Mouse (Mus musculus) hindbrain, embryonic 14.5 days (tissue): Measurements from ENCODE around the gene Bub3. TPM values are rescaled to one million over a fixed set of nuclear protein-coding genes. Genes with fewer than 3 reads are reported as not detected.

Experiments
- ATAC-seq: fragments of 200-750 bp; cut with Nextera tagmentation; 2 replicates; pipeline ENCODE4 v1.8.0; 2017; ENCODE audit warnings: moderate number of reproducible peaks, mild to moderate bottlenecking, moderate TSS enrichment, moderate library complexity; ENCODE audit not compliant: low FRiP score
- DNase-seq: peaks from one replicate; pipeline ENCODE4 v3.0.0-alpha.2; 2015; ENCODE audit warnings: low spot score
- H3K27ac ChIP-seq: fragments of 300-500 bp; sonication (generic); 2 replicates; pipeline ENCODE4 v1.5.1; 2014; ENCODE audit warnings: mild to moderate bottlenecking, moderate library complexity
- H3K27me3 ChIP-seq: fragments of 300-500 bp; sonication (generic); 2 replicates; pipeline ENCODE4 v1.6.1; 2014; ENCODE audit warnings: mild to moderate bottlenecking, low read length, mixed read lengths; ENCODE audit not compliant: control insufficient read depth, insufficient read depth
- H3K36me3 ChIP-seq: fragments of 300-500 bp; sonication (generic); replicated peaks from 2 replicates; pipeline ENCODE4 v1.6.1; 2014; ENCODE audit not compliant: control insufficient read depth, insufficient read depth
- H3K4me1 ChIP-seq: fragments of 300-500 bp; sonication (generic); replicated peaks from 2 replicates; pipeline ENCODE4 v1.6.1; 2014; ENCODE audit warnings: antibody characterized with exemption, low read length, mixed read lengths; ENCODE audit not compliant: control insufficient read depth, insufficient read depth
- H3K4me2 ChIP-seq: fragments of 300-500 bp; sonication (generic); replicated peaks from 2 replicates; pipeline ENCODE4 v1.6.1; 2014; ENCODE audit warnings: mild to moderate bottlenecking, moderate library complexity
- H3K4me3 ChIP-seq: fragments of 300-500 bp; sonication (generic); replicated peaks from 2 replicates; pipeline ENCODE4 v1.5.1; 2014; ENCODE audit warnings: mild to moderate bottlenecking, low read length
- H3K9ac ChIP-seq: fragments of 300-500 bp; sonication (generic); 2 replicates; pipeline ENCODE4 v1.6.1; 2014
- H3K9me3 ChIP-seq: fragments of 300-500 bp; sonication (generic); 2 replicates; pipeline ENCODE4 v1.6.1; 2016; ENCODE audit warnings: low read length; ENCODE audit not compliant: control insufficient read depth
- WGBS: fragments of 180-500 bp; shearing (Covaris S2); extraction: QIAGEN DNeasy Blood & Tissue Kit; methylation state at CpG from one replicate; pipeline ENCODE4 v1.1.7; 2014; 5-methylcytosine and 5-hydroxymethylcytosine counted together
- polyA plus RNA-seq: library from polyadenylated mRNA; unstranded; fragments of >200 nt; fragmentation: Nextera tagmentation; extraction: Ambion mirVana; gene quantifications from 2 replicates; pipeline ENCODE4 v1.2.1, GENCODE M21; 2014

Gene Bub3
- 157 and 158 TPM in 2 replicates for polyA plus RNA-seq

GRCm38 (mm10) chr7:131559986-131560696 is at the start of gene Bub3:
TSS of gene Bub3 (plus strand) at chr7:131560222.
- Histone ChIP-seq H3K27ac (peak within 1 kb of the TSS; percentile 86), H3K4me3 (peak within 1 kb of the TSS; percentile 54), H3K9me3 (no peaks in the 10 kb centered on the region), H3K36me3 (peaks cover 30% of the 10 kb centered on the region), H3K4me1 (peaks cover 9% of the 10 kb centered on the region), H3K9ac (peak within 1 kb of the TSS; percentile 71), H3K4me2 (peak within 1 kb of the TSS; percentile 65), H3K27me3 (peaks cover 41% of the 10 kb centered on the region)
- 1% methylated on average over 46 of the region's 51 CpGs for WGBS
- ATAC-seq: peak; percentile 94
- peak; percentile 93 for DNase-seq

- Histone ChIP-seq H3K4me3 (no peak overlapping the region), H3K4me1 (peaks cover 9% of the 10 kb centered on the region), H3K9ac (no peak overlapping the region), H3K4me2 (0 out of 2 replicates have a peak overlapping the region, but pooled peaks have one; percentile 17), H3K27me3 (peaks cover 81% of the 10 kb centered on the region), H3K9me3 (no peaks in the 10 kb centered on the region), H3K27ac (no peak overlapping the region), H3K36me3 (no peaks in the 10 kb centered on the region)
- DNase-seq (peak; percentile 92), ATAC-seq (peak; percentile 60; the same call in 1 of the 2 replicates)
- under 1% methylated on average over 7 of the region's 7 CpGs for WGBS
These were observed 20.0 kb upstream of the Bub3 start for GRCm38 (mm10) chr7:131539979-131540378.

- WGBS: under 1% methylated on average over 41 of the region's 41 CpGs
These were observed 18.6 kb upstream of the Bub3 start for GRCm38 (mm10) chr7:131541184-131542114.

GRCm38 (mm10) chr7:131542115-131542871 is 17.7 kb upstream of the Bub3 start, which contains the start of gene Hmx3:
TSS of gene Hmx3 (plus strand) at chr7:131542867.
- Histone ChIP-seq H3K27ac (peak within 1 kb of the TSS; percentile 54), H3K27me3 (peaks cover 95% of the 10 kb centered on the region), H3K36me3 (no peaks in the 10 kb centered on the region), H3K9me3 (no peaks in the 10 kb centered on the region), H3K4me2 (peak within 1 kb of the TSS; percentile 49), H3K9ac (peak within 1 kb of the TSS; percentile 31; the same call in 1 of the 2 replicates), H3K4me3 (peak within 1 kb of the TSS; percentile 25), H3K4me1 (peaks cover 9% of the 10 kb centered on the region)
- WGBS: under 1% methylated on average over 57 of the region's 65 CpGs
- DNase-seq (peak; percentile 36), ATAC-seq (no peak)

More at GRCm38 (mm10) chr7:131541184-131542114, 18.6 kb upstream of the Bub3 start:
- Histone ChIP-seq H3K9me3 (no peaks in the 10 kb centered on the region), H3K4me2 (peak overlapping the region; percentile 49), H3K36me3 (no peaks in the 10 kb centered on the region), H3K27ac (no peak overlapping the region), H3K4me1 (peaks cover 9% of the 10 kb centered on the region), H3K9ac (peak overlapping the region; percentile 31; the same call in 1 of the 2 replicates), H3K27me3 (peaks cover 95% of the 10 kb centered on the region), H3K4me3 (peak overlapping the region; percentile 25)
- ATAC-seq (no peak), DNase-seq (no peak)

GRCm38 (mm10) chr7:131542872-131543622 is 17.0 kb upstream of the Bub3 start:
- Histone ChIP-seq H3K27ac (peak overlapping the region; percentile 54), H3K9ac (peak overlapping the region; percentile 31; the same call in 1 of the 2 replicates), H3K36me3 (no peaks in the 10 kb centered on the region), H3K4me1 (peaks cover 9% of the 10 kb centered on the region), H3K9me3 (no peaks in the 10 kb centered on the region), H3K27me3 (peaks cover 95% of the 10 kb centered on the region), H3K4me2 (peak overlapping the region; percentile 49), H3K4me3 (peak overlapping the region; percentile 25)
- DNase-seq (no peak), ATAC-seq (no peak)
- WGBS: 1% methylated on average over 59 of the region's 71 CpGs

- Histone ChIP-seq H3K4me3 (peak overlapping the region; percentile 25), H3K27me3 (peaks cover 95% of the 10 kb centered on the region), H3K4me2 (peak overlapping the region; percentile 49), H3K36me3 (no peaks in the 10 kb centered on the region), H3K9ac (0 out of 2 replicates have a peak overlapping the region, but pooled peaks have one; percentile 31), H3K27ac (no peak overlapping the region; the same call in 1 of the 2 replicates), H3K9me3 (no peaks in the 10 kb centered on the region), H3K4me1 (peaks cover 9% of the 10 kb centered on the region)
- DNase-seq: no peak
- WGBS: under 1% methylated on average over 75 of the region's 75 CpGs
- no peak for ATAC-seq
These were observed 16.2 kb upstream of the Bub3 start for GRCm38 (mm10) chr7:131543623-131544481.

GRCm38 (mm10) chr7:131544871-131545270 is 15.2 kb upstream of the Bub3 start:
- Histone ChIP-seq H3K4me3 (peak overlapping the region; percentile 25; the same call in 1 of the 2 replicates), H3K9ac (no peak overlapping the region), H3K27ac (no peak overlapping the region), H3K4me1 (peaks cover 9% of the 10 kb centered on the region), H3K4me2 (no peak overlapping the region), H3K27me3 (peaks cover 94% of the 10 kb centered on the region), H3K36me3 (no peaks in the 10 kb centered on the region), H3K9me3 (no peaks in the 10 kb centered on the region)
- no peak for ATAC-seq
- no peak for DNase-seq
- WGBS: 5% methylated on average over 5 of the region's 5 CpGs
